Mouse (Mus musculus) kidney, postnatal 14 days (tissue): ENCODE data around the gene Tmem199.

Source experiments
- DNase-seq: peaks from one replicate; pipeline ENCODE4 v3.0.0; 2022; ENCODE audit warnings: mixed read lengths

The Tmem199 gene

DNA sequence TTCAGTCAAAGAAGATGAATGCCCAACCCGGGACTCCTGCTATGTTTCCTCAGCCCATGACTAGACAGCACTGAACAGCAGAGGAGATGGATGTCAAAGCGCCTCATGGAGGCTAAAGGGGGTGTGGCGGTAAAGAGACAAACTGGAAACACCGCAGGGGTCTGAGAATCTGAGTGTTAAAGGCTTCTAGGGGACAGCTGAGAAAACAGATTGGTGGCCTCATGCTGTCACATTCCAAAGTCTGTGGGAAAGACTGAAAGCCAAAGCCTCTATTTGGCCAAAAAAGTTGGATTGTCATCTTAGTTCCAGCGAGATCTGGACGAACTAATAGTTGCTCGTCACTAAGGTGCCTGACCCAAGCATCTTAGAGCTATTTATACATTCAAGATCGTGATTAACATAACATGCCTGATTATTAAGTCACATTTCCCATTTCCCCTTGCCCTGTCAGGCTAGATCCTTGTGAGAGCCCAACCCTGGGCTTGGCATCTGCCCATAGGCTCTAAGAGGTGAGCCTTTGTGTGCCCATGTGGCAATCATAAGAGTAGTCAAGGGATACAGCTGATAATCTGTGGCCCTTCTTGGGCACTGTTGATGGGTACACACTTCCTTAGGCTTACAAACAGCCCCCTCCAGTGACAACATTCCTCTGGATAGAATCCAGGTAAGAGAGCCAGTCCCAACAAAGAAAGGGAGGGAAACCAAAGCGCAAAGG is 11.4 kb upstream of the Tmem199 start:
- DNase-seq = no peak

DNA sequence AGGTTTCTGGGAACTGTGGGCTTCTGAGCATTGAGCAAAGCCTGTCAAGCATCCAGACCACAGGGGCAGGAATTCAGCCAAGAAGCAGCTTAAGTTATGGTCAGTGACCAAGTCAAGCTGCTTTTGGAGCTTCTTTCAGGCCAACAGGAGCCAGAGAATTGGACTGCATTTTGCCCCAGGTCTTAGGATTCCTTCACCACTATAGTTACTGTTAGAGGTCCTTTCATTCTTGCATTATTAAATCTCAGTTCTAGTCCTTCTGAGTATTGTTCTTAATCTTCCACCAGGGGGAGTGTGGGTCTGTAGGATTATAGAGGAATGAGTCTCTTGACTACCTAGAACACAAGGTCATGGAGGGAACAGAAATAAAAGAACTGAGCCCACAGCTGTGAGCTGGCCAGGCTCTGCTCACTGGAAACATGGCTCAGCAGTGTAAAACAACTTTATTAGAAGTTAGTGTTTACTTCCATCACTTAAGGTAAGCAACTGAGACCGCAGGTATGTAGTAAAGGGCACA is 10.6 kb upstream of the Tmem199 start:
- DNase-seq = no peak

DNA sequence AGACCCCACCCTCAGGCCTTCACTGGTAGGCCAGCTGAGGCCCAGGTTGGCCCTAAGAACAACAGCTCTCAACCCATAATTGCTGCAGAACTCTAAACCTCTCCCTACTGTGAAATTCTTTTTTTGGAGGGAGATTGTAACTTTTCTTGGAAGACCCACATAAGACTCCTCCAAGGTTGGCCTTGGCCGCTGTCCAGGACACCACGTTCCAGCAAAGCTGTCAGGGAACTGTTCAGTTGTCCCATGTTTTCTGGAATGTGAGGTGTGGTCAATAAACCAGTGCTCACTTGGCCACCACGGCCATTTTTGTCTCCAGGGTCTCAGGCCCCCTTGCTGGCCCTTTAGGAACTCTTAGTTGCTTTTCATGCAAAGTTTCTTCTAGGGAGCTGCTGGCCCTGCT is 9.9 kb upstream of the Tmem199 start:
- DNase-seq = no peak

DNA sequence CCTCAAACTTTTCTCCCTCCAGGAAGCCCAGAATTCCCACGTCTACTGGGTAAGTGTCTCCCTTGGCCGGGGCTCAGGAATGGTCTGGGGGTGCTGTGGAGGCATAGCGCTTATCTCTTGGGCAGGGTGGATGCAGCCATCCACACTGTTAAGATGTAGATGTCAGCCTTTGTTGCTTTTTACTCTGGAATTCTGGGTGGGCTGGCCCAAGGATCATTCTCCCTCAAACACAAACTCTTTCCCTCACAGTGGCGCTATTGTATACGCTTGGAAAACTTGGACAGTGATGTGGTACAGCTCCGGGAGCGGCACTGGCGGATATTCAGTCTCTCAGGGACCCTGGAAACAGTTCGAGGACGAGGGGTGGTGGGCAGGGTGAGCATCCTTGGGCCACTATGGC is 7.0 kb upstream of the Tmem199 start:
- DNase-seq = no peak

DNA sequence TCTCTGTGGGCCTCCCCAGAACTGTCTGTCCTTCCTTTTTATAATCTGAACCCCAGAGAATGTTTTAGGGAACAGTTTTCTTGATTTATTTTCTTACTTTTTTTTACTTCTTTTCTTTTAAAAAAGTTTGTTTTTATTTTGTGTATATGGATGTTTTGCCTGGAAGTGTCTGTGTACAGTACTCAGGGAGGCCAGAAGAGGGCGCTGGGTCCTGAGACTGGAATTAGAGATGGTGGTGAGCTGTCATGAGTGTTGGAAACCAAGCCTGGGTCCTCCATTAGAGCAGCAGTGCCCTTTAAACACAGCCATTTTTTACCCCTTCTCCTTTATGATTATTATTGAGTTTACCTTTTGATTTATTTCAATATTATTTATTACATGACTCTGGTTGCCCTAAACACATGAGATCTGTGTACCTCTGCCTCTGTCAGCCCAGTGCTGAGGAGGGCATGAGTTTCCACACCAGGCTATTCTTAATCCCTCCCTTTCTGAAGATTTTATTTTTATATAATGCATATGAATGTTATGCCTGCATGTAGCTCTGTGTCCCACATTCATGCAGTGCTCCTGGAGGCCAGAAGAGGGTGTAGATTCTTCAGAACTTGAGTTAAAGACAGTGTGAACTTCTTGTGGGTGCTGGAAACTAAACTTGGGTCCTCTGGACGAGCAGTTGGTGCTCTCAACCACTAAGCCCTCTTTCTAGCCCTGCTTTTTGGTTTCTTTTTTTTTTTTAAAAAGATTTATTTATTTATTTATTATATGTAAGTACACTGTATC is 3.8 kb upstream of the Tmem199 start:
- DNase-seq = no peak

DNA sequence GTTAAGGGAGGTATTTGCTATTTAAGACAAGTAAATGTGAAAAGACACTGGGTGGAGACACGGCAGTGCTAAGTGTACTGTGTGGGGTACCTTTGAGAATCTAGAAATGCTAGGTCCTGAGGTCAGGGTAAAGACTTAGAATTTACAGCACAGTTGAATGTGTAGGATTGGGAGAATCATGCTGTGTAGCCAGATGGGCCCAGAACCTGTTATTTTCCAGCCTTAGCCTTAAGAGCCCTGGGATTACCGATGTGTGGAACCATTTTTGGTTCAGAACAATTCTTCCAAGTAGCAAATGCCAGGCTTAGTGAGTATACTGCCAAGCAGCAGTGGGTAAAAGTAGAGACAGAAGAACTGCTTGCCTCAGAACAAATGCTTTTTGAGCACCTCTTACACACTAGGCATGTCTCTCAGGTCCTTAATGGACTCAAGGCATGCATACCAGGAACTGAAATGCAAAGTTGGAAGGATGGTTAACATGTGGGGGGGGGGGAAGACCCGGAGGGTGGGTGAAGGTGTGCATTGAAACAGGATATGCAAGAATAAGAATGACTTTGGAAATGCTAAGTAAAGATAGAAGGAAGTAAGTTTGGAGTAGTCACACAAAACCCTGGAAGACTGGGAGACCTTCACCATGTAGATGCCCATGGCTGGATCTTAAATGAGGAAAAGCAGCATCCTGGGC is 1.3 kb upstream of the Tmem199 start:
- no peak for DNase-seq

DNA sequence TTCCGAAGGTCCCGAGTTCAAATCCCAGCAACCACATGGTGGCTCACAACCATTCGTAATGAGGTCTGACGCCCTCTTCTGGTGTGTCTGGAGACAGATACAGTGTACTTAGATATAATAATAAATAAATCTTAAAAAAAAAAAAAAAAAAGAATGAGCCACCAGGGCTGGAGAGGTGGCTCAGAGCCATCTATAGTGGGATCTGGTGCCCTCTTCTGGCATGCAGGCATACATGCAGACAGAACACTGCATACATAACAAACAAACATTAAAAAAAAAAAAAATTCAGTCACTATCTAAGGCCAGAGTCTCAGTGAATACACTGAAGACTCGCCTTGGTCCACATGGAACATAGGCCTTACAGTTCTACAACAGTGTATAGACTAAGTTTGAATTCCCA is 2.8 kb downstream of the Tmem199 start:
- no peak for DNase-seq

DNA sequence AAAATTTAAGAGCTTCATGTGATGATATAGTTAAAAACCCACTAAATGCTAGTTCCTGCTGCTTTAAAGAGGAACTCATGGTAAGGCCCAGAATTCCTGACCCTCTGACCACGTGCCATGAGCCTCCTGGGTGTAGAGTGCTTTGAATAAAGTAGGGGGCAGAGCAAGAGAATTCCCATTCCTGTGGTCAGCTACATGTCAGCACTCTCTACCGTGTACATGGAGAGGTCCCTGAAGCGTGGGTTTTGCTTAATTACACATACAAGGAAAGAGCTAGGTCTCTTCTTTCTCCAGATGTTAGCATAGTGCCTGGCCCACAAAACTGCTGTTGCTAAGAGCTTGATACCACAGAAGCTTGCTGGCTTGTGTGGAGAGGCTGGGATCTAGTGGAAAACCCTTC is 6.5 kb downstream of the Tmem199 start:
- DNase-seq = no peak

DNA sequence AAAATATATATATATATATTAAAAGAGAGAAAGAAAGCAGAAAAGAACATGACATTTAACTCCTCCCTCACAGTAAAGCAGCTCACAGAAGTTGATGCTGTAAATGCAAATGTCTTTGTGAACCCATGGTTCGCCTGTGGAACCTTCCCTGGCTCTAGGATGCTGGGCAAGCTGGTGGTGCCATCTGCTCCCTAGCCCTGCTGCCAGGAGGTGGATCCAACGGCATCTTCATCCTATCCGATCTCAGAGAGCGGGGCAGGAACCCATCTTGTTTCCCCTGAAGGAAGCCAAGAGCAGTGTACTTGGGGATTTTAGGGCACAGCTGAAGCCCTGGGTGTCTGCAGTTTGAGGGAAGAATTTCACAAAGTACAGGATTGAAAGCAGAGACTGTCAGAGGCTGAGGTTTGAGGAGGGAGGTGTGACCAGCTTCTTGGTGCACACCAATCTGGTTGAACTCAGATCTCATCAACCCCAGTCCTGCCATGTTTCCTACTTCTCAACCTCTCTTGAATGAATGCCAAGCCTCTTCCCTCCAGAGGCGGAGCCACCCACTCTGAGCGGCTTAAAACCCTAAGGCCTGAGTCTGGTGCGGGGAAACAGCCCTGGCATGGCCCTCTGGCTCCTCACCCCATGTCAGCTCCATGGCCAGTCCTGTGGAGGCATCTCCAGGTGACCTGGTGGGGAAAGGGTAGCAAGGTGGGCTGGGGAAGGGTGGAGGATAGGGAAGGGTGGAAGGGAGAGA is 8.9 kb downstream of the Tmem199 start, which contains the start of gene Sebox:
TSS of gene Sebox (plus strand) at position 539 of the 742 bp plus-strand sequence.
- no peak for DNase-seq

DNA sequence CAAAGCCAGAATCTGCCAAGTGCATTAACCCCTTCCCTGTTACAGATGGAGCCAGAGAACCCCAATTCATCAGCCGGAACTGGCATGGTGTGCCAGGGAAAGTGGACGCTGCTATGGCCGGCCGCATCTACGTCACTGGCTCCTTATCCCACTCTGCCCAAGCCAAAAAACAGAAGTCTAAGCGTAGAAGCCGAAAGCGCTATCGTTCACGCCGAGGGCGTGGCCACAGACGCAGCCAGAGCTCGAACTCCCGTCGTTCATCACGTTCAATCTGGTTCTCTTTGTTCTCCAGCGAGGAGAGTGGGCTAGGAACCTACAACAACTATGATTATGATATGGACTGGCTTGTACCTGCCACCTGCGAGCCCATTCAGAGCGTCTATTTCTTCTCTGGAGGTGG is 10.4 kb downstream of the Tmem199 start:
- no peak for DNase-seq

DNA sequence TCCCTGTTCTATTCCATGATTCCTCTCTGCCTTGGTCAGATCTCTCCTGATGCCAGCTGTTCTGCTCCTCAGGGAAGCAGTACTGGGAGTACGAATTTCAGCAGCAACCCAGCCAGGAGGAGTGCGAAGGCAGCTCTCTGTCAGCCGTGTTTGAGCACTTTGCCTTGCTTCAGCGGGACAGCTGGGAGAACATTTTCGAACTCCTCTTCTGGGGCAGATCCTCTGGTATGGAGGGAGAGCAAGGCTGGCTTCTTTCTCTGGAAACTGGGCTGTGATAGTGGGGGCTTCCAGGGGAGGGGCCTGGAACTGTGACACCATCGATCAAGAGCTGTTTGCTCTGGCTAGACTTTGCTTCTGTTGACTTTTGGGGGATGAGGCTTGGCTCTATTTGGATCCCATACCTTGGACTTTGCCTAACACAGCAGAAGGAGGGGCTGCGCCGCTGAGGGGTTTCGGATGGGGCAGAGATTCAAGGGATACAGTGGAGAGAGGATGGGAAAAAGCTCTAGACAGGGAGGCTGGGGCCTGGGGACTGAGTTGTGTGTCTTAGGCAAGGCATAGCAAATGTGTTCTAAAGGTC is 11.3 kb downstream of the Tmem199 start:
- DNase-seq = no peak

DNA sequence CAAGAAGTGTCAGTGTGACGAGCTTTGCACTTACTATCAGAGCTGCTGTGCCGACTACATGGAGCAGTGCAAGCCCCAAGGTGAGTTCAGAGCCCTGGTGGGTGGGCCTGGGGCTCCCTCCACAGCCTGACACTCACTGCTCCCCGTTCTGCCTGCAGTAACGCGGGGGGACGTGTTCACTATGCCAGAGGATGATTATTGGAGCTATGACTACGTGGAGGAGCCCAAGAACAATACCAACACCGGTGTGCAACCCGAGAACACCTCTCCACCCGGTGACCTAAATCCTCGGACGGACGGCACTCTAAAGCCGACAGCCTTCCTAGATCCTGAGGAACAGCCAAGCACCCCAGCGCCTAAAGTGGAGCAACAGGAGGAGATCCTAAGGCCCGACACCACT is 12.4 kb downstream of the Tmem199 start:
- DNase-seq = no peak

DNA sequence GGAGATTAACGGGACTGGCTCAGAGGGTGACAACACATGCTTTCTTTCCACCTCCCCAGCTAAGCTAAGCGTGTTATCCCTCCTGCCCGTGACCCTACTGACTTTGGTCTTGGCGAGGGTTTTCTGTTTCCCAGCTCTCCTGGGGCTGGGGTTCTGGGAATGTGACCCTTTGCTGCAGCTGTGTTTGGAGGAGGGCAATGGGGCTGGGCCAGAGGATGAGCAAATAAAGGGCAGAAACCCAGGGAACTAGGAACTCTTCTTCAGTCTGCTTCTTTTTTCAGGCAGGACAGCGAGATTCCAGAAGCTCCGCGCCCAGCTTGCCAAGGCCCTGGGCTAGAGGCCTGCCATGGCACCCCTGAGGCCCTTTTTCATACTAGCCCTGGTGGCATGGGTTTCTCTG is 13.0 kb downstream of the Tmem199 start, which contains the start of gene Vtn:
TSS of gene Vtn (plus strand) at position 88 of the 400 bp plus-strand sequence.
- DNase-seq = no peak

DNA sequence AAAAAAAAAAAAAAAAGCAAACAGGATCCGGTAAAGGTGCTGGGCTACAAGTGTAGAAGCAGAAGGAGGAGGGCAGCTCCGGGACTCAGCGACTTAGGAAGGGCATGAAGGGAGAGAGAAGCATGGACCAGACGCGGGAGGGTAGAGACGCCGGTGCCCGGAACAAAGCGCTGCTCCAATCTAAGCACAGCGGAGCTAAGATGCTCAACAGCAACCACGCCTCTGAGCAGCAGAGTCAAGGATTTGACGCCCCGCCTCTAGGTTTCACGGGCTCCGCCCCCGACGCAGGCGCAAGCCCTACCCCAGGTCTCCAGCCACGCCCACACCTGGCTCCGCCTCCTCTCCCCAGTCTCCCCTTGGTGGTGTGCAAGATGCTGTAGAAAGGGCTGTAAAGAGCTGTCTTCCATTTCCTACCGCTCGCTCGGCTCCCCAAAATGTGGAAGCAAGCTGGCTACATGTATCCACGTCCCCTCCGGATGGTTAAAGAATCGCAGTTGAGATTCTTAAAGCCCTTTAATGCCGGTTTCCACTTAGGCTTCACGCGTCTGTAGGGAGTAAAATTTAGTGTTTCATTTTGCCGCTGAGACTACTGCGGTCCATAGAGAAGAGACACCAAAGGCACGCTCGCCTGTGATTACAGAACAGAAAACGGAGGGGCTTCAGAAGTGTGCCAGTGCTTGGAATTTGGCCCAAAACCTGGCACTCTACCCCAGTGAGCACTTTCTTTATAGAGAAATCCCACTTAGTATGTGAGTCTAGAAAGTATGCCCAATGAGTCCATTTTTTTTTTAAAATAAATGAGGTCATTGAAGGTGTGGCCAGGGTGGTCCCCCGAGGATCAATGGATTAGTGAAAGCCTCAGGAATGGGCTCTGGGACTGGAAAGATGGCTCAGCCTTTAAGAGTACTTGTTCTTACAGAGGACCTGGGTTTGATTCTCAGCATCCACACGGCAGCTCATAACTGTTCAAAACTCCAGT is 14.1 kb downstream of the Tmem199 start, which contains the start of gene Sarm1:
TSS of gene Sarm1 (minus strand) at position 211 of the 979 bp plus-strand sequence.
- DNase-seq = peak; percentile 93

DNA sequence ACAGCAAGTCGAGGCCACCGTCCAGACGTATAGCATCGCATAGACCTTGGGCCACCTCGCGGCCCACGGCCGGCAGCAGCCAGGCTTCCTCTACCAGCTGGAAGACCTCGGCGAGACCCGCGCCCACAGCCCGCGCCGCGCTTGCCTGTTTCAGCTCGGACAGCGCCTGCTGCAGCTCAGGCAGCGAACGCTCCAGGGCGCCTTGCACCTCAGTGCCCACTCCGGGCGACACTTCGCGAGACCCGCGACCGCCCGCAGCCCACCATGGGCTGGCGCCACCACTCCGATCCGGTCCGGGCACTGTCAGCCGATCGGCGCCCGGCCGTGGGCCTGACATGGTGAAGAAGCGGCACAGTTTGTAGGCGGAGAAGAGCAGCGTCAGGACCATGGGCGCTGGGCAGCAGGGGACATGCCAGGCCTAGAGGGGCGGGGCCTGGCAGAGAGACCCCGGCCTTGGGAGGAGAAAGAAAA is 14.9 kb downstream of the Tmem199 start:
- DNase-seq = peak; percentile 26

DNA sequence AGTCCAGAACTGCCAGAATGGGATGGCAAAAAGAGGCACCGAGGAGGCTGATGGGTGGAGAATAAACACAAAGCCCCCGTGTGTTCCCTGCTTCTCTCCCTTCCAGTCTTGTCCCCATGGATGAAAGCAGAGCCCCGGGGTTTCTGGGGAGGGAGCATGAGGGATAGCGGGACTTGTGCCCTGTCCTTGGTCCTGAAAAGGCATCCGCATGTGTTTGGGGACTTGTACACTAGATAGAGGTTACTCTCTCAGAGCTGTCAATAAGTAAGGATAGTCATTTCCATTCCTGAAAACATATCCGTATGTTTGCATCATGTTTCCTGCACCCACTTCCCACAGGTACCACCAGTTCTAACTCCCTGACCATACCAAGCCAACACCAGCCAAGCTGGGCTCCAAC is 16.1 kb downstream of the Tmem199 start:
- DNase-seq = peak; percentile 51

DNA sequence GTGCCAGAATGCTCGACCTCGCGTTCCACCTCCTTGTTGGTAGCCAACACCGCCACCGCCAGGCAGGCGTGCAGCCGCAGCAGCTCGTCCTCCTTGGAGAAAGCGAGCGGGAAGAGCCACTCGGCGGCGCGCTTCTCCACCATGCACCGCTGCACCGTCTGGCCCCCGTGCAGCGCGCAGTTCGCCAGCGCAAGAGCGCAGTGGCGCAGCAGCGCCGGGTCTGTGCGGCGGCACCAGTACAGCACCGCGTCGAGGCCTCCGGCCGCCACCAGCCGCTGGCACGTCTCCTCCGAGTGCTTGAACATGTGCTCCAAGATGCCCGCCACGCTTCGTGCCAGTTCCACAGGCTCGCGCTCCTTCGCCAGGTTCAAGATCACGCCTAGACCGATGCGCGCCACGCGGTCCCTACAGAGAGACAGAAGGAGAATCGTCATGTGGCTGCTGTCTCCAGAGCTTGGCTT is 21.2 kb downstream of the Tmem199 start:
- peak; percentile 12 for DNase-seq

DNA sequence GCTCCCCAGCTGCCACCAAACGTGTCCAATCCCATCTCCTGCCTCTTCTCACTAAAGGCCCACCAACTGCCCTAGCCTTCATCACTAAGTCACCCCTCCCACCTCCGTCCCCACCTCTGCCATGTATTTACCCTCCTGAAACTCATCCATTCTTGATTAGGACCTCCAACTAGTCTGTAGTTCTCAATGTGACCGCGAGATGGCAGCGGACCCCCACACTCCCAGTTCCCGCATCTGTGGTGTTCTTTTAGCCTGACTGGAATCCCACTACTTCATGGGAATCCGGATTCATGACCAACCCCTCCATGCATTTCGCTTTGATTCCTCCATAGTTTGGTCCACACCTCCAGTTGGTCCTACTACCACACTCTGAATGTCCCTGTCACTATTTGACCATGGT is 23.8 kb downstream of the Tmem199 start:
- DNase-seq = peak; percentile 72

DNA sequence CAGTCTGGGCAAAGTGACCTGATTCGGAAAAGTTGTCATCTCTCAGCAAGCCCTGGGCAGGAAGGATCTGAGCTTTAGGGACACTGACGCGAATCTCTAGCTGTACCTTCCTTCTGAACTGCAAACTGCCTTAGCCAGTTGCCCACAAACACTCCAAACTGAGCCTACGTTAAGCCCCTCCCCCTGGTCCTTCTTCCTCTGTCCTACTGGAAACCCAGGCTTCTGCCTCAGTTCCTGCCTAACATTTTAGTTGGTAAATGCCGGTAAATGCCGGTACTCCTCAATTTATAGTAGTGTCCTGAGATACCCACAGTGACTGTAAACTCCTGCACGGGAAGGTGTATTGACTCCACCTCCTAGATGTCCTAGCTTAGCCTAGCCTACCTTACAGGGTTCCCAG is 28.3 kb downstream of the Tmem199 start:
- no peak for DNase-seq

DNA sequence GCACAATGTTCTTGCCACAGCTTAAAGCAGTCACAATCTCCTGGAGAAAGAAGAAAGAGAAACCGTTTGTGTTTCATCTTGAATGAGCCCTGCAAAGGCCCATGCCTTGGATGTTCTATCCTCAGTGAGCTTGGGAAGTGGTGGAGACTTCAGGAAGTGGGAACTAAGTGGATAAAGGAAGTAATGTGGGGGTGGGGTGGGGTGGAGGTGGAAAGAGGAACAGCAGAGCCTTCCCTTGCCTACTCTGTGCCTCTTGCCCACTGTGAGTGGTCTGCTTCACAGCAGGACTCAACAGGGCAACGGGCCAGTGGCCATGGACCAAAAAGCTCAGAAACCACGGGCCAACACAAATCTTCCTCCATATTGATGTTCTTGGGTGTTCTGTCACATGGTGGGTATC is 36.7 kb downstream of the Tmem199 start:
- DNase-seq = no peak
